Mouse (Mus musculus): ENCODE measurements around the gene Gm7544.
"Not testable (repeated sequence)": the region's sequence is repeated elsewhere in the genome, so short reads cannot be mapped to it uniquely, and the experiment has no call there.

Gm7544 gene

DNA sequence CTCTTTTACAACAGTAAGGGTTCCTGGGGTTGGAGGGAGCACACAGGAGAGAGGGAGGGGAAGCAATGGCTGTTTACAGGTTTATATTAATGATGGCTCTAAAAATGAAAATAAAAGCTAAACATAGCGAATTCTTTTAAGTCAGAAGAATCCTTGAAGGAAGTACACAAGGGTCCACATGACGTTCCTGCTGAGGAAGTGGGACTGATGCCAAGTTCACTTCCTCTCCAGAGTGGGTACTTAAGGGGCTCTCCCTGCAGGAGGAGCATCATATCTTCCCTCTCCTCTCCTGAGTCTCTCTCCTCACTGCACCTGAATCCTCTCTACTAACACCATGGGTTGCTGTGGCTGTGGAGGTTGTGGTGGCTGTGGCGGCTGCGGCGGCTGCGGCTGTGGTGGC is 31.2 kb downstream of the Gm7544 start, which contains the start of gene A030014E15Rik:
A030014E15Rik (plus strand) TSS at position 268 of the 400 bp plus-strand sequence.
- in situ Hi-C loops (cut with MseI, MboI) = no loop called here

DNA sequence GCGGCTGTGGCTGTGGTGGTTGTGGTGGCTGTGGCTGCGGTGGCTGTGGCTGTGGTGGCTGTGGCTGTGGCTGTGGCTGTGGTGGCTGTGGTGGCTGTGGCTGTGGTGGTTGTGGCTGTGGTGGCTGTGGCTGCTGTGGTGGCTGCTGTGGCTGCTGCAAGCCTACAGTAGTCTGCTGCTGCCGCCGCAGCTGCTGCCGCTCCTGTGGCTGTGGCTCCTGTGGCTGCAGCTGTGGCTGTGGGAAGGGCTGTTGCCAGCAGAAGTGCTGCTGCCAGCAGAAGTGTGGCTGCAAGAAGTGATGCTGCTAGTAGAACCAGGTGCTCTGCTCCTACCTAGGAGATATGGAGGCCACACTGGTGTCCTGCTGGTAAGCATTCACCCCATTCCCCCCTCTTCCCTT is 42.4 kb downstream of the Gm7544 start:
- in situ Hi-C loops (cut with MseI, MboI) = not testable (repeated sequence)

DNA sequence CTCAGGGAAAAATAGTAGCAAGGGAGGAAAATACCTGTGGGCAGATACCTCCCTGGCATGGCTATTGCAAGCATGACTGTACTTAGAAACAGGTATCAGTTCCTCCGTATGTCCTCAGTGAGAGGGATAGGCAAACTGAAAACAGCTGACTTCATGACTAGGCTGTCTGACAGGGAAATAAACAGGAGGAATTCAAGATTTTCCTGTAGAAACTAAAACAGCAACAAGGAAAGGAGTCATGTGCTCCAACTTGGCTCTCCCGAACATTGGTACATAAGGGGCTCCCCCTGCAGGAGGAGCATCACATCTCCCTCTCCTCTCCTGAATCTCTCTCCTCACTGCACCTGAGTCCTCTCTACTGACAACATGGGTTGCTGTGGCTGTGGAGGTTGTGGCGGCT is 42.8 kb downstream of the Gm7544 start, which contains the start of gene A030005L19Rik:
A030005L19Rik (plus strand) TSS at position 301 of the 400 bp plus-strand sequence.
- in situ Hi-C loops (cut with MseI, MboI) = no loop called here

DNA sequence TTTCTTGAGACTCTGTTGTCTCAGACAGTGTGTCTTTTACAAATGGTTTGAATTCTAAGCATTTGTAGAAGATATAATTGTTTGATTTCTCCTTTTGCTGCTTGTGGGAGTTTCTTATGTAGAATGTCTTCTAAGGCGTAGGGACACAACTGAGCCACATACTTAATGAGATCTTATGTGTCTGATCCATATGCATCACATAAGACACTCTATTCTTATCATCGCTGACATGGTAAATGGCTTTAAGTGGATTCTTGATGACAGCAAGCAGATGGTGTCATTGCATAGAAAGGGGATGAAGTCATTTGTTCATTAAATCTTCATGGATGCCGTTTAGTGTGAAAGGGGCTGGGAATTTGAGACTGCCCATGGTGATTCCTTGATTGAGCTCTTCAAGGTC is 49.9 kb downstream of the Gm7544 start:
- in situ Hi-C loops (cut with MseI, MboI) = no loop called here

Measured in mouse trophoblast stem cell (cell line).